Mouse (Mus musculus) liver, adult 2 months (tissue): ENCODE results near the gene Gpr182.

Experiments used
- CTCF ChIP-seq: fragments of 200-500 bp; IDR thresholded peaks from 2 replicates; pipeline ENCODE4 v1.5.1; 2011; ENCODE audit warnings: low read depth, low read length, control low read depth
- POLR2A ChIP-seq: fragments of 200-500 bp; IDR thresholded peaks from 2 replicates; pipeline ENCODE4 v1.6.1; 2011; ENCODE audit warnings: low read length, control low read depth; ENCODE audit not compliant: insufficient read depth; ENCODE audit errors: extremely low read depth

DNA sequence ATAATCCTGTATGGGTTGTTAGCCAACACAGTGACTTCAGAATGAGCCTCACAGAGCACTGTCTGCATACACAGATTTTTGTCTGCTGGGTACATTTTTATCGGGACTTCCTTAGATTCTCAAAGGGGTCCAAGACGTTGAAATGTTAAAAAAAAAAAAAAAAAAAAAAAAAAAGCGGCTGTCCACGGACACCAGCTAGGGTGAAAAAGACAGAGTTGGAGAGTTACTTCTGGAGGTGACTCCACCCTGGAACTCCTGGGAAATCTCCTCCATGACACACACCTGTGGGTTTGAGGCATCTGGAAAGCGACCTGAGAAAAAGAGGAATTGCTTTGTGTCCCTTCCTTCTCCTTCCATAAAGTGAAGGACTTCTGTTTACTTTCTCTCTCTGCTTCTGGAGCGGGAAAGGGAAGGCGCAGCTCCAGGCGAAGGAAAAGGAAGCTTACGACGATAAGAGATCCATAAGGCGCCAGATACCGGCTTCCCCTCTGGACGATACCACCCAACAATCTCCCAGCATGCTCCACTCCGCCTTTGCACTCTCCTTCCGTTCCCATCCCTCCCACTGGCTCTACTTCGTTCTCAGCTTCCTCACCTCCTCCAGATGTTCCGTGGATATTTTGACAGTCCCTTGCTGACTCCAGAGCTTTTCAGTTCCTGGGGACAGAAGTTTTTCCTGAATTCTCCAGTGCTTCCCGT, 4.4 kb upstream of the Gpr182 start:
- TF ChIP-seq CTCF = no peak
- TF ChIP-seq POLR2A = no peak
